Mouse (Mus musculus): ENCODE data around the gene Hsd17b3. TPM values are rescaled to one million over a fixed set of nuclear protein-coding genes. Genes with fewer than 3 reads are reported as not detected.

Gene Hsd17b3
- not detected in 2 replicates for polyA plus RNA-seq (2012; rRNA removed)

GRCm38 (mm10) chr13:64089130-64089529, at the start of gene Hsd17b3:
Gene Hsd17b3 (minus strand): TSS chr13:64089230.

GRCm38 (mm10) chr13:64128858-64129615, 40.0 kb upstream of the Hsd17b3 start, which contains the start of gene Slc35d2:
Gene Slc35d2 (minus strand): TSS chr13:64129368.

Other genes with a start within 250 kb of the Hsd17b3 start
- 3.2 and 6.4 TPM in 2 replicates for gene Slc35d2, start 40.1 kb upstream of the Hsd17b3 start, polyA plus RNA-seq (2012; rRNA removed)
- gene Zfp367, start 64.0 kb upstream of the Hsd17b3 start, polyA plus RNA-seq (2012; rRNA removed): 4.5 and 4.7 TPM in 2 replicates
- 11.8 and 15.3 TPM in 2 replicates for gene Habp4, start 72.6 kb upstream of the Hsd17b3 start, polyA plus RNA-seq (2012; rRNA removed)
- 2.4 and 3.4 TPM in 2 replicates for gene Cdc14b, start 186.1 kb upstream of the Hsd17b3 start, polyA plus RNA-seq (2012; rRNA removed)
- 10.8 and 13.6 TPM in 2 replicates for gene Aaed1, start 223.5 kb upstream of the Hsd17b3 start, polyA plus RNA-seq (2012; rRNA removed)